Mouse (Mus musculus): ENCODE measurements at regions not wholly inside any gene's neighbourhood (a gene's known extent, or its start where the extent isn't known, plus 50 kb on each side); places are given as distances from the start of the nearest gene placed in this dataset.

DNA sequence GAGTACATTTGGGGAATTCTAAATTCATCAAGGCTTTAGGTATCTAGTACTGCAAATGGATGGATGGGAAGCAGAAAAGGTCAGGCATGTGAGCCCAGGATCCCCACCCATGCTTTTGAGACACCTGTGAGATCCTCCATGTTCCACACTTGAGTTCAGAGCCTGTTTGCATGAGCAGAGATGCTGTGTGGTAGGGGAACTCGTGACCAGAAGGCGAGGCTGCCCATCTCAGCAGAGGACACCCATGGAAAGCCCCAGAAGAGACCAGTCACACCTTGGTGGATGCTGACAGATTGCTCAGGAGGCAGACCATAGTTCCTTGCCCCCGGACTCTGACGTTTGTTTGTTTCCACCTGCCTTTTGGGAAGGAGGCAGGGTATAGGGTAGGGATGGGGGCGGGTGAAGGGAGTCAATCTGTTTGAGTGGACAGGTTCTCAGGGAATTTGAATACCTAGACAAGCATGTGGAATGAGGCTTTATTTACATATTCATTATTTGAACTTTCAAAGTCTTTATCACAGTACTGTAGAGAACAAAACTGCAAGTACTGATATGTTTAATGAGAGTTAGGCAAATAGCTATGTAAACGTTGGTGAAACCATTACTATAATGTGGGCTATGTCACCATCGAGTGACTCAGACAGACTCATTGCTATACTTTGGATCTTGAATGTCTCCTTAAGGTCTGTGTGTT, 278.5 kb downstream of the Dhx35 start:
- Histone ChIP-seq H3K27ac (ENCODE audit: low read length) (no peak overlapping the region), H3K9ac (ENCODE audit: low read length) (no peak overlapping the region), H3K4me3 (replicated peaks; ENCODE audit: low read length) (no peak overlapping the region), H3K9me3 (replicated peaks; ENCODE audit: control insufficient read depth, low read length) (no peaks in the 10 kb centered on the region), H3K4me1 (ENCODE audit: control insufficient read depth, insufficient read depth, low read length) (no peaks in the 10 kb centered on the region), H3K27me3 (ENCODE audit: control insufficient read depth, insufficient read depth, low read length) (no peaks in the 10 kb centered on the region), H3K36me3 (ENCODE audit: control insufficient read depth, insufficient read depth, low read length) (no peaks in the 10 kb centered on the region), H3K4me2 (ENCODE audit: low read depth, low read length) (no peak overlapping the region)
- 60% methylated on average over 7 of the region's 7 CpGs for WGBS
- peak; percentile 79 for ATAC-seq (ENCODE audit: insufficient read depth, low FRiP score)

GRCm38 (mm10) chr2:159079836-159080235, 285.2 kb downstream of the Dhx35 start:
- Histone ChIP-seq H3K27ac (ENCODE audit: low read length) (no peak overlapping the region), H3K4me3 (replicated peaks; ENCODE audit: low read length) (no peak overlapping the region), H3K36me3 (ENCODE audit: control insufficient read depth, insufficient read depth, low read length) (no peaks in the 10 kb centered on the region), H3K9ac (ENCODE audit: low read length) (no peak overlapping the region), H3K27me3 (ENCODE audit: control insufficient read depth, insufficient read depth, low read length) (no peaks in the 10 kb centered on the region), H3K4me2 (ENCODE audit: low read depth, low read length) (no peak overlapping the region), H3K9me3 (replicated peaks; ENCODE audit: control insufficient read depth, low read length) (no peaks in the 10 kb centered on the region), H3K4me1 (ENCODE audit: control insufficient read depth, insufficient read depth, low read length) (no peaks in the 10 kb centered on the region)
- no peak for ATAC-seq (ENCODE audit: insufficient read depth, low FRiP score)
- WGBS, result 79% methylated on average over 7 of the region's 7 CpGs

GRCm38 (mm10) chr2:159080784-159081544, 286.4 kb downstream of the Dhx35 start:
- Histone ChIP-seq H3K9me3 (replicated peaks; ENCODE audit: control insufficient read depth, low read length) (no peaks in the 10 kb centered on the region), H3K4me3 (replicated peaks; ENCODE audit: low read length) (no peak overlapping the region), H3K36me3 (ENCODE audit: control insufficient read depth, insufficient read depth, low read length) (no peaks in the 10 kb centered on the region), H3K27ac (ENCODE audit: low read length) (no peak overlapping the region), H3K4me2 (ENCODE audit: low read depth, low read length) (no peak overlapping the region), H3K4me1 (ENCODE audit: control insufficient read depth, insufficient read depth, low read length) (no peaks in the 10 kb centered on the region), H3K27me3 (ENCODE audit: control insufficient read depth, insufficient read depth, low read length) (no peaks in the 10 kb centered on the region), H3K9ac (ENCODE audit: low read length) (no peak overlapping the region)
- WGBS, result 79% methylated on average over 19 of the region's 19 CpGs
- ATAC-seq (ENCODE audit: insufficient read depth, low FRiP score), result no peak

DNA sequence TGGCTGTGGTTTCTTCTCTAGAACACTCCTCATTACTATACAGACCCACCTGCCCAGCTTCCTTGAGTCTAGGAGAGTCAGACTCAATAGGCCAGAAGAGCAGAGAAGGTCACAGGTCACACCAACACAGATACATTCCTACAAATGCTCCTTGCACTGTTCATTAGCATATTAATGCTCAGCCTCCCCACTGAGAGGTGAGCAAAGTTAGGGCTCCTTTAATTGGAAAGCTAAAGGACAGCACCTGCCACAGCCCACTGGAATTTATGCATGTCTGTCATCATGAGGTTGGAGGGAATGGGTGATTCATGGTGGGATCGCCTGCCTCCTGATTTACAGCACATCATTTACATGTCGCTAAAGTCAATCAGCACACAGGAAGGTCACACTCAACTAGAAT, 292.2 kb downstream of the Dhx35 start:
- H3K4me1 ChIP-seq (ENCODE audit: control insufficient read depth, insufficient read depth, low read length), result no peaks in the 10 kb centered on the region
- no peak overlapping the region for H3K9ac ChIP-seq (ENCODE audit: low read length)
- no peak overlapping the region for H3K4me2 ChIP-seq (ENCODE audit: low read depth, low read length)
- WGBS, result 77% methylated on average over 2 of the region's 2 CpGs
- no peak overlapping the region for H3K4me3 ChIP-seq (replicated peaks; ENCODE audit: low read length)
- H3K36me3 ChIP-seq (ENCODE audit: control insufficient read depth, insufficient read depth, low read length), result no peaks in the 10 kb centered on the region
- H3K27ac ChIP-seq (ENCODE audit: low read length), result no peak overlapping the region
- H3K27me3 ChIP-seq (ENCODE audit: control insufficient read depth, insufficient read depth, low read length), result no peaks in the 10 kb centered on the region
- ATAC-seq (ENCODE audit: insufficient read depth, low FRiP score), result no peak
- H3K9me3 ChIP-seq (replicated peaks; ENCODE audit: control insufficient read depth, low read length), result no peaks in the 10 kb centered on the region

DNA sequence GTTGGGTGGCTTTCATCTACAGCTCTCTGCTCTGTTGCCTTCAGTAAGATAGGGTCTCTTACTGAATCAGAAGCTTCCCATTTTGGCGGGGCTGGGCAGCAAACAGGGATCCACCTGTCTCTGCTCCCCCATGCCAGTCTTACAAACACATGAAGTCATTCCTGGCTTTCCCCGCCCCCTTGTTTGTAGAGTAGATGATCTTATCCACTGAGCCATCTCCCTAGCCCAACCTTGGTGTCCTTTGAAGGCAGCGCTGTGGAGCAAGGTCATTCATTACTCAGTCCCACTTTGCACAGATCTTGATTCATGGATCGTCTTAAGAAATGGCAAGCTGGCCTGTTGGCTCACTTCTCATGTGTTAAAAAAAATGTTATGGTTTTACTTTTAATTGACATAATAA, 293.6 kb downstream of the Dhx35 start:
- no peak overlapping the region for H3K4me2 ChIP-seq (ENCODE audit: low read depth, low read length)
- no peak for ATAC-seq (ENCODE audit: insufficient read depth, low FRiP score)
- no peaks in the 10 kb centered on the region for H3K27me3 ChIP-seq (ENCODE audit: control insufficient read depth, insufficient read depth, low read length)
- no peak overlapping the region for H3K27ac ChIP-seq (ENCODE audit: low read length)
- no peaks in the 10 kb centered on the region for H3K36me3 ChIP-seq (ENCODE audit: control insufficient read depth, insufficient read depth, low read length)
- H3K4me1 ChIP-seq (ENCODE audit: control insufficient read depth, insufficient read depth, low read length), result no peaks in the 10 kb centered on the region
- H3K9ac ChIP-seq (ENCODE audit: low read length), result no peak overlapping the region
- no peaks in the 10 kb centered on the region for H3K9me3 ChIP-seq (replicated peaks; ENCODE audit: control insufficient read depth, low read length)
- 79% methylated on average over 4 of the region's 4 CpGs for WGBS
- H3K4me3 ChIP-seq (replicated peaks; ENCODE audit: low read length), result no peak overlapping the region

- Histone ChIP-seq H3K4me2 (ENCODE audit: low read depth, low read length) (no peak overlapping the region), H3K4me3 (replicated peaks; ENCODE audit: low read length) (no peak overlapping the region), H3K4me1 (ENCODE audit: control insufficient read depth, insufficient read depth, low read length) (no peaks in the 10 kb centered on the region), H3K27ac (ENCODE audit: low read length) (no peak overlapping the region), H3K27me3 (ENCODE audit: control insufficient read depth, insufficient read depth, low read length) (no peaks in the 10 kb centered on the region), H3K9ac (ENCODE audit: low read length) (no peak overlapping the region), H3K9me3 (replicated peaks; ENCODE audit: control insufficient read depth, low read length) (no peaks in the 10 kb centered on the region), H3K36me3 (ENCODE audit: control insufficient read depth, insufficient read depth, low read length) (no peaks in the 10 kb centered on the region)
- 32% methylated on average over 2 of the region's 2 CpGs for WGBS
- ATAC-seq (ENCODE audit: insufficient read depth, low FRiP score), result peak; percentile 64
Observed at GRCm38 (mm10) chr2:159096667-159097066, 302.1 kb downstream of the Dhx35 start.

- no peaks in the 10 kb centered on the region for H3K4me1 ChIP-seq (ENCODE audit: control insufficient read depth, insufficient read depth, low read length)
- ATAC-seq (ENCODE audit: insufficient read depth, low FRiP score), result no peak
- no peak overlapping the region for H3K9ac ChIP-seq (ENCODE audit: low read length)
- no peak overlapping the region for H3K4me2 ChIP-seq (ENCODE audit: low read depth, low read length)
- no peaks in the 10 kb centered on the region for H3K27me3 ChIP-seq (ENCODE audit: control insufficient read depth, insufficient read depth, low read length)
- no peak overlapping the region for H3K4me3 ChIP-seq (replicated peaks; ENCODE audit: low read length)
- WGBS, result 70% methylated on average over 6 of the region's 6 CpGs
- H3K36me3 ChIP-seq (ENCODE audit: control insufficient read depth, insufficient read depth, low read length), result no peaks in the 10 kb centered on the region
- H3K27ac ChIP-seq (ENCODE audit: low read length), result no peak overlapping the region
- no peaks in the 10 kb centered on the region for H3K9me3 ChIP-seq (replicated peaks; ENCODE audit: control insufficient read depth, low read length)
Observed at GRCm38 (mm10) chr2:159134042-159134441, 339.4 kb downstream of the Dhx35 start.

DNA sequence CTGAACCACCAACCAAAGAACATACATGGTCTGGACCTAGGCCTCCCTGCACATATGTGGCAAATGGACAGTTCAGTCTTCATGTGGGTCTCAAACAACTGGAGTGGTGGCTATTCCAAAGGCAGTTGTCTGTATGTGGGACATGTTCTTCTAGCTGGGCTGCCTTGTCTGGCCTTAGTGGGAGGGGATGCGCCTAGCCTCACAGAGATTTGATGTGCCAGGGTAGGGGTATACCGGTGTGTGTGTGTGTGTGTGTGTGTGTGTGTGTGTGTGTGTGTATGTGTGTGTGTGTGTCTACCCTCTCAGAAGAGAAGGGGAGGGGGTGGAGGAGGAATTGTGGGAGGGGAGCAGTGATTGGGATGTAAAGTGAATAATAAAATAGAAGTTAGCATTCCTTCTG, 344.0 kb downstream of the Dhx35 start:
- Histone ChIP-seq H3K4me2 (ENCODE audit: low read depth, low read length) (no peak overlapping the region), H3K4me1 (ENCODE audit: control insufficient read depth, insufficient read depth, low read length) (no peaks in the 10 kb centered on the region), H3K27me3 (ENCODE audit: control insufficient read depth, insufficient read depth, low read length) (no peaks in the 10 kb centered on the region), H3K9me3 (replicated peaks; ENCODE audit: control insufficient read depth, low read length) (no peaks in the 10 kb centered on the region), H3K27ac (ENCODE audit: low read length) (no peak overlapping the region), H3K9ac (ENCODE audit: low read length) (no peak overlapping the region), H3K4me3 (replicated peaks; ENCODE audit: low read length) (no peak overlapping the region), H3K36me3 (ENCODE audit: control insufficient read depth, insufficient read depth, low read length) (no peaks in the 10 kb centered on the region)
- no peak for ATAC-seq (ENCODE audit: insufficient read depth, low FRiP score)
- WGBS, result 100% methylated on average over 2 of the region's 2 CpGs

GRCm38 (mm10) chr2:159145980-159146379, 351.4 kb downstream of the Dhx35 start:
- no peak overlapping the region for H3K9ac ChIP-seq (ENCODE audit: low read length)
- H3K9me3 ChIP-seq (replicated peaks; ENCODE audit: control insufficient read depth, low read length), result no peaks in the 10 kb centered on the region
- H3K4me2 ChIP-seq (ENCODE audit: low read depth, low read length), result no peak overlapping the region
- H3K36me3 ChIP-seq (ENCODE audit: control insufficient read depth, insufficient read depth, low read length), result no peaks in the 10 kb centered on the region
- H3K27me3 ChIP-seq (ENCODE audit: control insufficient read depth, insufficient read depth, low read length), result no peaks in the 10 kb centered on the region
- no peak for ATAC-seq (ENCODE audit: insufficient read depth, low FRiP score)
- no peak overlapping the region for H3K27ac ChIP-seq (ENCODE audit: low read length)
- no peaks in the 10 kb centered on the region for H3K4me1 ChIP-seq (ENCODE audit: control insufficient read depth, insufficient read depth, low read length)
- no peak overlapping the region for H3K4me3 ChIP-seq (replicated peaks; ENCODE audit: low read length)
- WGBS, result 78% methylated on average over 6 of the region's 6 CpGs
